In genomic region chr10:19879161-19879560, GRCm38 (mm10) we compare ENCODE assay signal across 23 mouse cellular contexts. TPM values are rescaled to one million over a fixed set of nuclear protein-coding genes. Genes with fewer than 3 reads are reported as not detected.
DNase-seq lines count a peak whose midpoint lies in the region; ATAC-seq and TF ChIP-seq lines count a peak whose summit lies in the region.
"Had no signal": no experiment of that assay in that cellular context is flagged by ENCODE, and none has a peak within 500 bp of the region (broad histone marks: within the 10 kb centered on the region; RNA-seq: fewer than 3 reads in every experiment).

No protein-coding gene starts in this region.

- no peak overlapping the region for H3K9ac ChIP-seq in hindbrain, embryonic 14.5 days
- H3K9ac ChIP-seq in liver, embryonic 16.5 days (ENCODE audit: low read depth, low read length), result no peak overlapping the region
- no peak overlapping the region for H3K9ac ChIP-seq in liver, embryonic 11.5 days (ENCODE audit: low read depth, low read length)
- peak overlapping the region; percentile 16; the same call in 1 of the 2 replicates for H3K9ac ChIP-seq in stomach, embryonic 16.5 days (ENCODE audit: low read length)
- no peak overlapping the region for H3K9ac ChIP-seq in stomach, postnatal 0 days (ENCODE audit: low read length)
- H3K9ac ChIP-seq: embryonic facial prominence, embryonic 13.5 days; forebrain, embryonic 12.5 days had no signal

- H3K4me1 ChIP-seq in hindbrain, embryonic 14.5 days (replicated peaks; ENCODE audit: control insufficient read depth, insufficient read depth, low read length), result no peaks in the 10 kb centered on the region; the same call in 1 of the 2 replicates
- H3K4me1 ChIP-seq in hindbrain, embryonic 10.5 days (replicated peaks), result peaks cover 5% of the 10 kb centered on the region; the same call in 1 of the 2 replicates
- H3K4me1 ChIP-seq in liver, embryonic 16.5 days (ENCODE audit: control insufficient read depth, low read depth, low read length), result no peaks in the 10 kb centered on the region
- H3K4me1 ChIP-seq in liver, embryonic 11.5 days (replicated peaks; ENCODE audit: control insufficient read depth, insufficient read depth, low read length), result peaks cover 13% of the 10 kb centered on the region
- peaks cover 10% of the 10 kb centered on the region; the same call in 1 of the 2 replicates for H3K4me1 ChIP-seq in stomach, embryonic 16.5 days (ENCODE audit: control insufficient read depth, insufficient read depth, low read length)
- no peaks in the 10 kb centered on the region for H3K4me1 ChIP-seq in stomach, postnatal 0 days (replicated peaks; ENCODE audit: control insufficient read depth, insufficient read depth)

- H3K27ac ChIP-seq in hindbrain, embryonic 14.5 days, result no peak overlapping the region
- H3K27ac ChIP-seq in hindbrain, embryonic 10.5 days, result no peak overlapping the region
- no peak overlapping the region for H3K27ac ChIP-seq in liver, embryonic 16.5 days (ENCODE audit: low read length)
- no peak overlapping the region for H3K27ac ChIP-seq in liver, embryonic 11.5 days (ENCODE audit: low read depth, low read length)
- no peak overlapping the region for H3K27ac ChIP-seq in stomach, embryonic 16.5 days (ENCODE audit: low read length)
- no peak overlapping the region for H3K27ac ChIP-seq in stomach, postnatal 0 days (replicated peaks)
- H3K27ac ChIP-seq: embryonic facial prominence, embryonic 13.5 days; forebrain, embryonic 12.5 days; heart, embryonic 10.5 days had no signal

- TF ChIP-seq CTCF in stomach, postnatal 0 days (IDR thresholded peaks at IDR 0.05; ENCODE audit: low read depth), result no peak

- H3K4me2 ChIP-seq in hindbrain, embryonic 14.5 days (replicated peaks), result no peak overlapping the region
- 0 out of 2 replicates have a peak overlapping the region, but pooled peaks have one; percentile 1 for H3K4me2 ChIP-seq in liver, embryonic 16.5 days (ENCODE audit: low read depth, low read length)
- H3K4me2 ChIP-seq in liver, embryonic 11.5 days, result no peak overlapping the region
- no peak overlapping the region for H3K4me2 ChIP-seq in stomach, embryonic 16.5 days (ENCODE audit: low read depth, low read length)
- no peak overlapping the region for H3K4me2 ChIP-seq in stomach, postnatal 0 days (replicated peaks; ENCODE audit: low read depth)
- H3K4me2 ChIP-seq: embryonic facial prominence, embryonic 13.5 days; forebrain, embryonic 12.5 days had no signal

- no peaks in the 10 kb centered on the region for H3K9me3 ChIP-seq in hindbrain, embryonic 14.5 days (ENCODE audit: control insufficient read depth, low read length)
- no peaks in the 10 kb centered on the region for H3K9me3 ChIP-seq in hindbrain, embryonic 10.5 days
- no peaks in the 10 kb centered on the region for H3K9me3 ChIP-seq in liver, embryonic 16.5 days (replicated peaks; ENCODE audit: control insufficient read depth, low read length)
- no peaks in the 10 kb centered on the region for H3K9me3 ChIP-seq in liver, embryonic 11.5 days (ENCODE audit: control insufficient read depth, low read length)
- H3K9me3 ChIP-seq in stomach, embryonic 16.5 days (replicated peaks; ENCODE audit: control insufficient read depth, low read length), result no peaks in the 10 kb centered on the region
- H3K9me3 ChIP-seq in stomach, postnatal 0 days (ENCODE audit: control insufficient read depth, low read length), result no peaks in the 10 kb centered on the region
- H3K9me3 ChIP-seq: embryonic facial prominence, embryonic 13.5 days; forebrain, embryonic 12.5 days; heart, embryonic 10.5 days had no signal

- ATAC-seq in hindbrain, embryonic 14.5 days (ENCODE audit: low FRiP score), result no peak
- no peak for ATAC-seq in liver, embryonic 16.5 days (ENCODE audit: low read depth)
- ATAC-seq in liver, embryonic 11.5 days (replicated peaks; ENCODE audit: low FRiP score), result no peak
- ATAC-seq in stomach, embryonic 16.5 days (ENCODE audit: insufficient read depth, low FRiP score), result no peak
- no peak for ATAC-seq in stomach, postnatal 0 days (ENCODE audit: low FRiP score, low TSS enrichment)
- ATAC-seq: activated CD4-positive, CD25-positive, alpha-beta regulatory T cell, adult 4 months; forebrain, embryonic 16.5 days; Patski had no signal

- DNase-seq in hindbrain, embryonic 14.5 days (ENCODE audit: low spot score), result peak; percentile 32
- DNase-seq in hindbrain, embryonic 10.5 days (ENCODE audit: low spot score), result no peak
- no peak for DNase-seq in liver, embryonic 11.5 days (ENCODE audit: low spot score)
- DNase-seq in stomach, postnatal 0 days (ENCODE audit: low spot score), result no peak
- no peak for DNase-seq in layer of hippocampus, postnatal 10 days (ENCODE audit: low spot score in 2 of 2)
- DNase-seq: adrenal gland, postnatal 14 days; cerebellum, adult 18-20 months; cerebellum, adult 9-11 months; cerebellum, postnatal 36 days; gastrocnemius, postnatal 10 days; heart, adult 18-20 months; heart, postnatal 10 days; heart, postnatal 4 days had no signal

- no peaks in the 10 kb centered on the region for H3K36me3 ChIP-seq in hindbrain, embryonic 14.5 days (replicated peaks; ENCODE audit: control insufficient read depth, insufficient read depth)
- H3K36me3 ChIP-seq in hindbrain, embryonic 10.5 days, result peaks cover 8% of the 10 kb centered on the region; the same call in 1 of the 2 replicates
- H3K36me3 ChIP-seq in liver, embryonic 16.5 days (ENCODE audit: control insufficient read depth, insufficient read depth), result no peaks in the 10 kb centered on the region
- H3K36me3 ChIP-seq in liver, embryonic 11.5 days (ENCODE audit: control insufficient read depth, insufficient read depth, low read length), result no peaks in the 10 kb centered on the region; the same call in 1 of the 2 replicates
- no peaks in the 10 kb centered on the region for H3K36me3 ChIP-seq in stomach, embryonic 16.5 days (ENCODE audit: control insufficient read depth, insufficient read depth, low read length)
- H3K36me3 ChIP-seq in stomach, postnatal 0 days (ENCODE audit: control insufficient read depth, insufficient read depth, low read length), result no peaks in the 10 kb centered on the region; the same call in 1 of the 2 replicates
- H3K36me3 ChIP-seq: embryonic facial prominence, embryonic 13.5 days; forebrain, embryonic 12.5 days; heart, embryonic 10.5 days had no signal

- H3K27me3 ChIP-seq in hindbrain, embryonic 14.5 days (ENCODE audit: control insufficient read depth, insufficient read depth, low read length), result no peaks in the 10 kb centered on the region
- no peaks in the 10 kb centered on the region for H3K27me3 ChIP-seq in hindbrain, embryonic 10.5 days (ENCODE audit: insufficient read depth, poor library complexity, severe bottlenecking)
- no peaks in the 10 kb centered on the region for H3K27me3 ChIP-seq in liver, embryonic 16.5 days (ENCODE audit: control insufficient read depth, insufficient read depth, low read depth, low read length)
- H3K27me3 ChIP-seq in liver, embryonic 11.5 days (replicated peaks; ENCODE audit: control insufficient read depth, insufficient read depth, low read length), result no peaks in the 10 kb centered on the region
- no peaks in the 10 kb centered on the region for H3K27me3 ChIP-seq in stomach, embryonic 16.5 days (ENCODE audit: control insufficient read depth, insufficient read depth, low read length)
- no peaks in the 10 kb centered on the region for H3K27me3 ChIP-seq in stomach, postnatal 0 days (ENCODE audit: control insufficient read depth, insufficient read depth, low read length)
- H3K27me3 ChIP-seq: embryonic facial prominence, embryonic 13.5 days; forebrain, embryonic 12.5 days; Patski had no signal

- H3K4me3 ChIP-seq in hindbrain, embryonic 14.5 days (replicated peaks; ENCODE audit: low read length), result no peak overlapping the region
- no peak overlapping the region for H3K4me3 ChIP-seq in hindbrain, embryonic 10.5 days
- no peak overlapping the region for H3K4me3 ChIP-seq in liver, embryonic 16.5 days (ENCODE audit: low read depth, low read length)
- no peak overlapping the region for H3K4me3 ChIP-seq in liver, embryonic 11.5 days (ENCODE audit: low read depth, low read length)
- no peak overlapping the region for H3K4me3 ChIP-seq in stomach, embryonic 16.5 days (replicated peaks; ENCODE audit: low read length)
- no peak overlapping the region for H3K4me3 ChIP-seq in stomach, postnatal 0 days (ENCODE audit: low read depth, low read length)
- H3K4me3 ChIP-seq: embryonic facial prominence, embryonic 13.5 days; forebrain, embryonic 12.5 days; heart, embryonic 10.5 days had no signal

- TF ChIP-seq EP300 in stomach, postnatal 0 days (optimal IDR thresholded peaks at IDR 0.05), result no peak

- 56% methylated on average over 6 of the region's 6 CpGs for WGBS in hindbrain, embryonic 14.5 days
- WGBS in hindbrain, embryonic 10.5 days, result 76% methylated on average over 6 of the region's 6 CpGs
- WGBS in liver, embryonic 16.5 days (ENCODE audit: insufficient replicate concordance), result 63% methylated on average over 6 of the region's 6 CpGs
- 65% methylated on average over 6 of the region's 6 CpGs for WGBS in liver, embryonic 11.5 days
- WGBS in stomach, embryonic 16.5 days, result 52% methylated on average over 6 of the region's 6 CpGs
- WGBS in stomach, postnatal 0 days, result 59% methylated on average over 6 of the region's 6 CpGs

RNA-seq across cellular contexts. Expression of gene Slc35d3, which starts 27.9 kb away (rescaled TPM):
- polyA plus RNA-seq in hindbrain, embryonic 14.5 days (2014; fragmentation: Nextera tagmentation; extraction: Ambion mirVana), result 1.8 and 2.5 TPM in 2 replicates
- 0.71 and 0.78 TPM in 2 replicates for polyA plus RNA-seq in hindbrain, embryonic 10.5 days (2016; fragmentation: Nextera tagmentation; extraction: Ambion mirVana)
- 1.6 and 1.7 TPM in 2 replicates for polyA plus RNA-seq in liver, embryonic 16.5 days (2015; fragmentation: Nextera tagmentation; extraction: Ambion mirVana)
- polyA plus RNA-seq in liver, embryonic 11.5 days (2014; fragmentation: Nextera tagmentation; extraction: Ambion mirVana), result 11.5 and 12.8 TPM in 2 replicates
- polyA plus RNA-seq in stomach, embryonic 16.5 days (2015; fragmentation: Nextera tagmentation; extraction: Ambion mirVana), result 0.44 and 0.50 TPM in 2 replicates
- 0.24 and 0.25 TPM in 2 replicates for polyA plus RNA-seq in stomach, postnatal 0 days (2015; fragmentation: Nextera tagmentation; extraction: Ambion mirVana)
- total RNA-seq in layer of hippocampus, postnatal 10 days (2021), result under 1 TPM; 0.49 to 0.53 TPM
- total RNA-seq: gastrocnemius, postnatal 10 days; heart, adult 18-20 months; heart, postnatal 10 days; MEL had no signal
- polyA plus RNA-seq: activated CD4-positive, CD25-positive, alpha-beta regulatory T cell, adult 4 months; C2C12; Patski had no signal

RNA-seq across cellular contexts. Expression of gene Pex7, which starts 28.3 kb away (rescaled TPM):
- polyA plus RNA-seq in hindbrain, embryonic 14.5 days (2014; fragmentation: Nextera tagmentation; extraction: Ambion mirVana), result 29.0 and 32.2 TPM in 2 replicates
- 31.7 and 33.0 TPM in 2 replicates for polyA plus RNA-seq in hindbrain, embryonic 10.5 days (2016; fragmentation: Nextera tagmentation; extraction: Ambion mirVana)
- polyA plus RNA-seq in liver, embryonic 16.5 days (2015; fragmentation: Nextera tagmentation; extraction: Ambion mirVana), result 29.5 and 33.1 TPM in 2 replicates
- 40.8 and 43.8 TPM in 2 replicates for polyA plus RNA-seq in liver, embryonic 11.5 days (2014; fragmentation: Nextera tagmentation; extraction: Ambion mirVana)
- 41.3 and 42.7 TPM in 2 replicates for polyA plus RNA-seq in stomach, embryonic 16.5 days (2015; fragmentation: Nextera tagmentation; extraction: Ambion mirVana)
- polyA plus RNA-seq in stomach, postnatal 0 days (2015; fragmentation: Nextera tagmentation; extraction: Ambion mirVana), result 56.0 and 60.8 TPM in 2 replicates
- 10 to 100 TPM; 23.5 to 26.5 TPM for total RNA-seq in layer of hippocampus, postnatal 10 days (2021)

RNA-seq across cellular contexts. Expression of gene Map3k5, which starts 55.1 kb away (rescaled TPM):
- polyA plus RNA-seq in hindbrain, embryonic 14.5 days (2014; fragmentation: Nextera tagmentation; extraction: Ambion mirVana), result 1.5 and 1.8 TPM in 2 replicates
- polyA plus RNA-seq in hindbrain, embryonic 10.5 days (2016; fragmentation: Nextera tagmentation; extraction: Ambion mirVana), result 0.46 and 0.55 TPM in 2 replicates
- polyA plus RNA-seq in liver, embryonic 16.5 days (2015; fragmentation: Nextera tagmentation; extraction: Ambion mirVana), result 0.69 and 0.83 TPM in 2 replicates
- polyA plus RNA-seq in liver, embryonic 11.5 days (2014; fragmentation: Nextera tagmentation; extraction: Ambion mirVana), result 1.2 and 1.8 TPM in 2 replicates
- 2.6 and 2.7 TPM in 2 replicates for polyA plus RNA-seq in stomach, embryonic 16.5 days (2015; fragmentation: Nextera tagmentation; extraction: Ambion mirVana)
- 2.4 and 3.1 TPM in 2 replicates for polyA plus RNA-seq in stomach, postnatal 0 days (2015; fragmentation: Nextera tagmentation; extraction: Ambion mirVana)
- 10 to 100 TPM; 18.6 to 19.0 TPM for total RNA-seq in layer of hippocampus, postnatal 10 days (2021)
